Mouse (Mus musculus): ENCODE data around the gene Col18a1.

GRCm38 (mm10) chr10:77144372-77144771 is 22.0 kb downstream of the Col18a1 start:
- TF ChIP-seq CTCF (IDR thresholded peaks at IDR 0.05; ENCODE audit: control insufficient read depth, insufficient read depth, low read length) (no peak), POLR2A (IDR thresholded peaks at IDR 0.05; ENCODE audit: borderline replicate concordance, control insufficient read depth, low read depth, low read length) (no peak)

All from bone marrow, adult 2 months (tissue).